Mouse (Mus musculus): ENCODE data around the gene A530064D06Rik.
"Not testable (repeated sequence)": the region's sequence is repeated elsewhere in the genome, so short reads cannot be mapped to it uniquely, and the experiment has no call there.

DNA sequence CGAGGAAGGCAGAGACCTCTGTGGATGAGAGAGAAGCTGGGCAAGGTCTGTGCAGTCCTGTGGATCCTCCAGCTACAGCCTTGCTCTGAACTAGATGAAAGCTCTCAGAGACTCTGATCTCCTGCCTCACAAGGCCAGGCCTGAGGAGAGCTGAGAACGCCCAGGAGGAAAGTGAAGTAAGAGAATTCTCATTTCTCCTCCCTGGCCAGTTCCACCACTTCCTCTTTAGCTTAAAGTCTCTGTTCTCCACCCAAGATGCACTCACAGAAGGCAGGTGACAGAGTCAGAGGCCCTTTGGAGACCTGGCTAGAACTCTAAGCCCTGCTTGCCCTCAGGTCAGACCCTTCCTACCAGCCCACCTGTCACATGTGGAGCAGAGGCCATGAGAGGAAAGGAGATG, at the start of gene A530064D06Rik:
- TF ChIP-seq CTCF (IDR thresholded peaks at IDR 0.05; ENCODE audit: control insufficient read depth, insufficient read depth, insufficient replicate concordance, low read depth, low read length); POLR2A (IDR thresholded peaks at IDR 0.05; ENCODE audit: control insufficient read depth, low read depth, low read length): not testable (repeated sequence)
